Mouse (Mus musculus) C2C12 (cell line): ENCODE results near the gene Thg1l. TPM values are rescaled to one million over a fixed set of nuclear protein-coding genes. Genes with fewer than 3 reads are reported as not detected.

Experiments
- H3K27me3 ChIP-seq: one replicate; pipeline ENCODE4 v1.6.1; 2011; ENCODE audit not compliant: control insufficient read depth, insufficient read depth, insufficient read length
- H3K36me3 ChIP-seq: one replicate; pipeline ENCODE4 v1.6.1; 2011; ENCODE audit not compliant: control insufficient read depth, insufficient read depth
- H3K4me3 ChIP-seq: one replicate; pipeline ENCODE4 v1.5.1; 2011; ENCODE audit warnings: mild to moderate bottlenecking, control low read depth; ENCODE audit not compliant: poor library complexity, insufficient read depth, severe bottlenecking
- H3K79me2 ChIP-seq: one replicate; pipeline ENCODE4 v1.6.1; 2011; ENCODE audit not compliant: control insufficient read depth, insufficient read depth
- H3K79me3 ChIP-seq: one replicate; pipeline ENCODE4 v1.6.1; 2011; ENCODE audit warnings: low read depth, control low read depth
- H3ac ChIP-seq: one replicate; pipeline ENCODE3; 2011; ENCODE audit warnings: low read depth; ENCODE audit not compliant: control insufficient read depth, insufficient read length
- CEBPB ChIP-seq: IDR thresholded peaks from one replicate; pipeline ENCODE4 v1.6.1; 2011; ENCODE audit warnings: low read depth, mild to moderate bottlenecking, control low read depth, moderate library complexity
- CTCF ChIP-seq: IDR thresholded peaks from one replicate; pipeline ENCODE4 v1.5.1; 2011; ENCODE audit not compliant: control insufficient read depth, insufficient read depth, insufficient read length
- FOSL1 ChIP-seq: IDR thresholded peaks from one replicate; pipeline ENCODE4 v1.8.0; 2011; ENCODE audit warnings: mild to moderate bottlenecking, low read length; ENCODE audit not compliant: poor library complexity, insufficient read depth, severe bottlenecking
- MAX ChIP-seq: IDR thresholded peaks from one replicate; pipeline ENCODE4 v1.6.1; 2011; ENCODE audit warnings: mild to moderate bottlenecking, control low read depth
- MYOD1 ChIP-seq: IDR thresholded peaks from one replicate; pipeline ENCODE4 v1.6.1; 2011; ENCODE audit warnings: low read depth; ENCODE audit not compliant: control insufficient read depth, insufficient read length
- MYOG ChIP-seq: IDR thresholded peaks from one replicate; pipeline ENCODE4 v1.6.1; 2011; ENCODE audit not compliant: control insufficient read depth, insufficient read length; ENCODE audit errors: extremely low read depth
- USF1 ChIP-seq: IDR thresholded peaks from one replicate; pipeline ENCODE4 v1.6.1; 2011; ENCODE audit warnings: low read depth, mild to moderate bottlenecking, control low read depth, moderate library complexity
- polyA plus RNA-seq: library from polyadenylated mRNA; unstranded; fragments of >200 nt; fragmentation: generic; extraction: Trizol; gene quantifications from one replicate; pipeline ENCODE4 v1.2.1, GENCODE M21; 2012; ENCODE audit warnings: missing spikeins

Gene Thg1l
- polyA plus RNA-seq, 1 experiment: 28.5 TPM

- Histone ChIP-seq H3ac (no peak overlapping the region), H3K27me3 (no peaks in the 10 kb centered on the region), H3K79me2 (no peaks in the 10 kb centered on the region), H3K36me3 (peaks cover 12% of the 10 kb centered on the region), H3K79me3 (no peaks in the 10 kb centered on the region), H3K4me3 (no peak overlapping the region)
- TF ChIP-seq MYOG (no peak), CEBPB (no peak), MYOD1 (no peak), FOSL1 (no peak)
Observed at GRCm38 (mm10) chr11:45916196-45916595, 39.1 kb downstream of the Thg1l start.

- peaks cover 62% of the 10 kb centered on the region for H3K36me3 ChIP-seq
- no peaks in the 10 kb centered on the region for H3K79me2 ChIP-seq
- no peaks in the 10 kb centered on the region for H3K27me3 ChIP-seq
- no peak overlapping the region for H3ac ChIP-seq
- H3K79me3 ChIP-seq: no peaks in the 10 kb centered on the region
- no peak overlapping the region for H3K4me3 ChIP-seq
- TF ChIP-seq MYOD1: no peak
- TF ChIP-seq MYOG: no peak
- no peak for TF ChIP-seq USF1
- TF ChIP-seq FOSL1: no peak
- TF ChIP-seq MAX: no peak
- no peak for TF ChIP-seq CTCF
- TF ChIP-seq CEBPB: no peak
Observed at GRCm38 (mm10) chr11:45910701-45911100, 44.6 kb downstream of the Thg1l start.

- Histone ChIP-seq H3K79me2 (no peaks in the 10 kb centered on the region), H3K36me3 (peaks cover 67% of the 10 kb centered on the region), H3K79me3 (no peaks in the 10 kb centered on the region), H3K4me3 (no peak overlapping the region), H3ac (no peak overlapping the region), H3K27me3 (no peaks in the 10 kb centered on the region)
- TF ChIP-seq CEBPB (no peak), MAX (no peak), MYOG (no peak), MYOD1 (no peak), USF1 (no peak), FOSL1 (no peak), CTCF (no peak)
Observed at GRCm38 (mm10) chr11:45908894-45909293, 46.4 kb downstream of the Thg1l start.

DNA sequence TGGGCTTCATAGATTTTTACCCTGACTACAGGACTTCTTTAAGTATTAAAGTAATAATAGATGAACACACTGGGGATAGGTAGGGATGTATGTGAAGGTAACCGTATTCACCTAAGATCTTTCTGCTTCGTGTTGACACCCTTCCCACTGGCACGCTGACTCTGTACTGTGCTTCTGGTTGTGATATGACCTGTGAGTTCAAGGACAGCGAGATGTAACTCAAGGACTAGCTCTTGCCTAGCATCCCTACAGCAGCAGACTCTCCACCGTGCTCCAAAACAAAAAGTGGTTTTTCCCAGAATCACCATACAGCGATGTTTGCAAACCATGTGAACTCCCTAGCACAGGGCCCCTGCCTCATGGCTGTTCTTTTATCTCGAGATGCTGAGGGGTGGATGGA, 47.2 kb downstream of the Thg1l start:
- no peaks in the 10 kb centered on the region for H3K79me2 ChIP-seq
- H3K36me3 ChIP-seq: peaks cover 74% of the 10 kb centered on the region
- no peaks in the 10 kb centered on the region for H3K27me3 ChIP-seq
- TF ChIP-seq MYOD1 (no peak), CTCF (no peak), MYOG (no peak), CEBPB (no peak), USF1 (no peak), FOSL1 (no peak), MAX (no peak)
- H3K4me3 ChIP-seq: no peak overlapping the region
- no peaks in the 10 kb centered on the region for H3K79me3 ChIP-seq
- H3ac ChIP-seq: no peak overlapping the region

GRCm38 (mm10) chr11:45907301-45907700, 48.0 kb downstream of the Thg1l start:
- peaks cover 71% of the 10 kb centered on the region for H3K36me3 ChIP-seq
- H3K27me3 ChIP-seq: no peaks in the 10 kb centered on the region
- no peak for TF ChIP-seq MYOG
- TF ChIP-seq FOSL1: no peak
- no peak for TF ChIP-seq USF1
- TF ChIP-seq CTCF: no peak
- TF ChIP-seq CEBPB: no peak
- TF ChIP-seq MAX: no peak
- TF ChIP-seq MYOD1: no peak
- H3K79me2 ChIP-seq: no peaks in the 10 kb centered on the region
- no peak overlapping the region for H3K4me3 ChIP-seq
- no peak overlapping the region for H3ac ChIP-seq
- no peaks in the 10 kb centered on the region for H3K79me3 ChIP-seq

DNA sequence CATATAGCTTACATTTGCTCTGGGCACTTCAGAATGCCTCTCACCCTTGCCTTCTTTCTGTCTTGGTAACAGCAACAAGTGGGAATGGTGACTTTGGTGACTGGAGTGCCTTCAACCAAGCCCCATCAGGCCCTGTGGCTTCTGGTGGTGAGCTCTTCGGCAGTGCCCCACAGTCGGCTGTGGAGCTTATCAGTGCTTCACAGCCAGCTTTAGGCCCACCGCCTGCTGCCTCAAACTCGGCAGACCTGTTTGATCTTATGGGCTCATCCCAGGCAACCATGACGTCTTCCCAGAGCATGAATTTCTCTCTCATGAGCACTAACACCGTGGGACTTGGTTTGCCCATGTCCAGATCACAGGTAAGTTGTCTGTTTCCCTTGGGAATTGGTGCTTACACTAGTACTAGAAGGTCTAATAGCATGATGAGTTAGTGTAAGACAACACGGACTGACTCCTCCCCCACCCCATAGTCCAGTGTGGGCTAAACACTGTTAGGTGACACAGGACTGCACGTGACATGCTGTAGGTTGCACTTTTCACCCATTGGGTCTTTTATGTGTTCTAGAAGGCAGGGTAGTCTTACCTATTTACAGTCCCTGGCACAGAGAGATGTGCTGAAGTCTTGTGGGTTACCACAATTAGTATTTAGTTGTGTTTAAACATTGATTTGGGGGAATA, 49.0 kb downstream of the Thg1l start:
- Histone ChIP-seq H3K79me3 (no peaks in the 10 kb centered on the region), H3K4me3 (no peak overlapping the region), H3ac (no peak overlapping the region), H3K36me3 (peaks cover 62% of the 10 kb centered on the region), H3K27me3 (no peaks in the 10 kb centered on the region), H3K79me2 (no peaks in the 10 kb centered on the region)
- TF ChIP-seq CTCF (no peak), MYOD1 (no peak), USF1 (no peak), CEBPB (no peak), MYOG (no peak), MAX (no peak), FOSL1 (no peak)
